Mouse (Mus musculus) megakaryocyte, embryonic 14.5 days (primary cell): ENCODE measurements around the gene Trim8. TPM values are rescaled to one million over a fixed set of nuclear protein-coding genes. Genes with fewer than 3 reads are reported as not detected.

Experiments used
- H3K27me3 ChIP-seq: replicated peaks from 2 replicates; pipeline ENCODE3; 2012; ENCODE audit warnings: inconsistent platforms
- H3K36me3 ChIP-seq: replicated peaks from 2 replicates; pipeline ENCODE3; 2012; ENCODE audit warnings: low read length, inconsistent platforms, mixed read lengths
- H3K4me1 ChIP-seq: 2 replicates; pipeline ENCODE4 v1.6.1; 2012; ENCODE audit warnings: inconsistent platforms
- H3K4me3 ChIP-seq: replicated peaks from 2 replicates; pipeline ENCODE3; 2012; ENCODE audit warnings: moderate library complexity, mild to moderate bottlenecking, inconsistent platforms
- H3K9me3 ChIP-seq: 2 replicates; pipeline ENCODE4 v1.6.1; 2012; ENCODE audit warnings: inconsistent platforms
- FLI1 ChIP-seq: IDR thresholded peaks from 2 replicates; pipeline ENCODE4 v1.6.1; 2012; ENCODE audit warnings: low read length, inconsistent platforms, mixed read lengths
- GATA1 ChIP-seq: IDR thresholded peaks from 3 replicates; pipeline ENCODE4 v1.6.1; 2012; ENCODE audit warnings: mixed read lengths, low read length, inconsistent platforms, borderline replicate concordance
- polyA plus RNA-seq: library from polyadenylated mRNA; stranded (reverse); fragments of >175 nt; gene quantifications from 2 replicates; pipeline ENCODE4 v1.2.3, GENCODE M21; 2012; ENCODE audit warnings: low replicate concordance; ENCODE audit not compliant: insufficient read depth

Trim8 gene
- polyA plus RNA-seq, 1 experiment: 207 TPM

GRCm38 (mm10) chr19:46503351-46504084, 2.0 kb downstream of the Trim8 start:
- no peak for TF ChIP-seq FLI1
- TF ChIP-seq GATA1: no peak

GRCm38 (mm10) chr19:46504085-46504552, 2.6 kb downstream of the Trim8 start:
- peaks cover 52% of the 10 kb centered on the region for H3K4me1 ChIP-seq
- no peaks in the 10 kb centered on the region for H3K9me3 ChIP-seq
- no peaks in the 10 kb centered on the region for H3K27me3 ChIP-seq
- TF ChIP-seq GATA1 (no peak), FLI1 (no peak)
- H3K4me3 ChIP-seq: peak overlapping the region; percentile 90
- H3K36me3 ChIP-seq: peaks cover 67% of the 10 kb centered on the region

More at GRCm38 (mm10) chr19:46503351-46504084, 2.0 kb downstream of the Trim8 start:
- H3K4me3 ChIP-seq: peak overlapping the region; percentile 90
- no peaks in the 10 kb centered on the region for H3K27me3 ChIP-seq
- H3K9me3 ChIP-seq: no peaks in the 10 kb centered on the region
- peaks cover 52% of the 10 kb centered on the region for H3K4me1 ChIP-seq
- H3K36me3 ChIP-seq: peaks cover 61% of the 10 kb centered on the region

- TF ChIP-seq FLI1 (no peak), GATA1 (no peak)
Measured at GRCm38 (mm10) chr19:46504822-46505417, 3.4 kb downstream of the Trim8 start.

GRCm38 (mm10) chr19:46505646-46506371, 4.3 kb downstream of the Trim8 start:
- Histone ChIP-seq H3K9me3 (no peaks in the 10 kb centered on the region), H3K4me1 (peaks cover 65% of the 10 kb centered on the region), H3K4me3 (peak overlapping the region; percentile 90), H3K36me3 (peaks cover 84% of the 10 kb centered on the region), H3K27me3 (no peaks in the 10 kb centered on the region)
- TF ChIP-seq FLI1: no peak

More at GRCm38 (mm10) chr19:46504822-46505417, 3.4 kb downstream of the Trim8 start:
- H3K9me3 ChIP-seq: no peaks in the 10 kb centered on the region
- H3K27me3 ChIP-seq: no peaks in the 10 kb centered on the region
- H3K4me3 ChIP-seq: peak overlapping the region; percentile 90
- peaks cover 56% of the 10 kb centered on the region for H3K4me1 ChIP-seq
- peaks cover 75% of the 10 kb centered on the region for H3K36me3 ChIP-seq

- Histone ChIP-seq H3K4me3 (peak overlapping the region; percentile 90), H3K36me3 (peaks cover 88% of the 10 kb centered on the region), H3K4me1 (peaks cover 70% of the 10 kb centered on the region), H3K27me3 (no peaks in the 10 kb centered on the region), H3K9me3 (no peaks in the 10 kb centered on the region)
- TF ChIP-seq GATA1 (no peak), FLI1 (no peak)
Measured at GRCm38 (mm10) chr19:46506372-46506717, 4.8 kb downstream of the Trim8 start.

- peaks cover 96% of the 10 kb centered on the region for H3K36me3 ChIP-seq
- H3K4me1 ChIP-seq: peaks cover 78% of the 10 kb centered on the region
- peak overlapping the region; percentile 90 for H3K4me3 ChIP-seq
- H3K27me3 ChIP-seq: no peaks in the 10 kb centered on the region
- TF ChIP-seq FLI1 (no peak), GATA1 (no peak)
- H3K9me3 ChIP-seq: no peaks in the 10 kb centered on the region
Measured at GRCm38 (mm10) chr19:46507181-46507581, 5.7 kb downstream of the Trim8 start.

GRCm38 (mm10) chr19:46507806-46508205, 6.3 kb downstream of the Trim8 start:
- Histone ChIP-seq H3K36me3 (peaks cover 96% of the 10 kb centered on the region), H3K4me3 (peak overlapping the region; percentile 90), H3K4me1 (peaks cover 85% of the 10 kb centered on the region), H3K9me3 (no peaks in the 10 kb centered on the region), H3K27me3 (no peaks in the 10 kb centered on the region)
- no peak for TF ChIP-seq FLI1
- no peak for TF ChIP-seq GATA1

GRCm38 (mm10) chr19:46508738-46509137, 7.2 kb downstream of the Trim8 start:
- Histone ChIP-seq H3K9me3 (no peaks in the 10 kb centered on the region), H3K27me3 (no peaks in the 10 kb centered on the region), H3K36me3 (peaks cover 96% of the 10 kb centered on the region), H3K4me3 (peak overlapping the region; percentile 90), H3K4me1 (peaks cover 92% of the 10 kb centered on the region)
- TF ChIP-seq FLI1 (no peak), GATA1 (no peak)

- H3K4me3 ChIP-seq: peak overlapping the region; percentile 90
- H3K36me3 ChIP-seq: peaks cover 99% of the 10 kb centered on the region
- no peaks in the 10 kb centered on the region for H3K27me3 ChIP-seq
- no peaks in the 10 kb centered on the region for H3K9me3 ChIP-seq
- H3K4me1 ChIP-seq: peaks cover 97% of the 10 kb centered on the region
- TF ChIP-seq FLI1 (no peak), GATA1 (no peak)
Measured at GRCm38 (mm10) chr19:46509202-46509601, 7.7 kb downstream of the Trim8 start.
